In the genomic region with DNA sequence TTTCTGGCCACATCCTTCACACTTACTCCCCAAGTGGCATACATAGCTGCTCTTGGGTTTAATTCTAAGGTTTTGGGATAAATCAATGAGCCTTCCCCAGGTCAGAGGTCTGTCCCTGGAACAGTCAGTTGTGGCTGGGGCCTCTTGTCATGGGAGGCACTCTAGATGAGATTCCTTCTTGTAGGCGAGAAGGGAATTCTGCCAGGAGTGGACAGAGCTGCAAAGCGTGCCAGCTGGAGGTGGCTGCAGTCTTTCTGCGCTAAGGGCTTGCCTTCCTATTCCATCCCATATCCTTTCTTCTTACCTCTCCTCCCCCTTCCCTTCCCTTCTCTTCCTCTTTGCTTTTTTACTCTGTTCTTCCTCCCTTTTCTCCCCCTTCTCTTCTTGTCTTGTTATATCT, we compare ENCODE assay signal across 17 mouse cellular contexts. TPM values are rescaled to one million over a fixed set of nuclear protein-coding genes. Genes with fewer than 3 reads are reported as not detected.
DNase-seq lines count a peak whose midpoint lies in the region; ATAC-seq and TF ChIP-seq lines count a peak whose summit lies in the region.
"Had no signal": no experiment of that assay in that cellular context is flagged by ENCODE, and none has a peak within 500 bp of the region (broad histone marks: within the 10 kb centered on the region; RNA-seq: fewer than 3 reads in every experiment).

No protein-coding gene starts in this region.

- peaks cover 36% of the 10 kb centered on the region for H3K4me1 ChIP-seq in cerebellum, adult 2 months (ENCODE audit: control insufficient read depth, insufficient read depth, low read length)
- H3K4me1 ChIP-seq in small intestine, adult 2 months (ENCODE audit: control insufficient read depth, insufficient read depth, insufficient read length, low read length) = peaks cover 2% of the 10 kb centered on the region; the same call in 1 of the 2 replicates
- H3K4me1 ChIP-seq: forebrain, embryonic 12.5 days had no signal

- H3K27me3 ChIP-seq in cerebellum, adult 2 months (ENCODE audit: control insufficient read depth, insufficient read depth, low read length) = no peaks in the 10 kb centered on the region
- H3K27me3 ChIP-seq in small intestine, adult 2 months (ENCODE audit: control insufficient read depth, insufficient read depth, low read length) = no peaks in the 10 kb centered on the region
- H3K27me3 ChIP-seq: forebrain, embryonic 12.5 days; liver, embryonic 12.5 days had no signal

- no peak for ATAC-seq in granulocyte monocyte progenitor cell, adult 5-6 weeks (replicated peaks; ENCODE audit: poor library complexity, severe bottlenecking)
- ATAC-seq: liver, embryonic 12.5 days; lung, postnatal 0 days had no signal

- no peak for TF ChIP-seq POLR2A in cerebellum, adult 2 months (IDR thresholded peaks at IDR 0.05; ENCODE audit: borderline replicate concordance, insufficient read depth, low read length)
- no peak for TF ChIP-seq POLR2A in small intestine, adult 2 months (IDR thresholded peaks at IDR 0.05; ENCODE audit: low read depth, low read length)

- H3K4me3 ChIP-seq in cerebellum, adult 2 months (replicated peaks; ENCODE audit: insufficient read depth, low read depth, low read length) = no peak overlapping the region
- no peak overlapping the region for H3K4me3 ChIP-seq in small intestine, adult 2 months (ENCODE audit: low read depth, low read length)
- H3K4me3 ChIP-seq: forebrain, embryonic 12.5 days; limb, embryonic 10.5 days; liver, embryonic 12.5 days had no signal

- WGBS in cerebellum, adult 2 months = 7% methylated on average over 3 of the region's 3 CpGs
- 70% methylated on average over 3 of the region's 3 CpGs for WGBS in small intestine, adult 2 months

- no peaks in the 10 kb centered on the region for H3K36me3 ChIP-seq in small intestine, adult 2 months (ENCODE audit: control insufficient read depth, insufficient read depth, low read length)
- H3K36me3 ChIP-seq: forebrain, embryonic 12.5 days; limb, embryonic 10.5 days; liver, embryonic 12.5 days had no signal

- DNase-seq in heart, postnatal 10 days = peak; percentile 21 to 38
- DNase-seq in heart, postnatal 25 days (ENCODE audit: low spot score) = no peak
- peak; percentile 23 for DNase-seq in lung, postnatal 10 days
- DNase-seq in lung, postnatal 14 days = no peak
- peak; percentile 81 to 89 for DNase-seq in cerebellum, adult 2 months
- DNase-seq: adrenal gland, postnatal 10 days; gastrocnemius, postnatal 36 days; heart, postnatal 36 days; kidney, adult 2 months; kidney, postnatal 14 days; thymus, postnatal 36 days had no signal

- no peak for TF ChIP-seq CTCF in cerebellum, adult 2 months (IDR thresholded peaks at IDR 0.05; ENCODE audit: borderline replicate concordance, insufficient read depth, low read depth, low read length)
- no peak for TF ChIP-seq CTCF in small intestine, adult 2 months (IDR thresholded peaks at IDR 0.05; ENCODE audit: extremely low read depth, insufficient read length, insufficient replicate concordance, low read depth, low read length)

- intact Hi-C loops in heart, postnatal 10 days (cut with DNase I) = no loop called here
- intact Hi-C loops in heart, postnatal 25 days (cut with DNase I) = no loop called here

- peak overlapping the region; percentile 84 for H3K27ac ChIP-seq in cerebellum, adult 2 months (ENCODE audit: insufficient read depth, low read length)
- peak overlapping the region; percentile 36 for H3K27ac ChIP-seq in small intestine, adult 2 months (ENCODE audit: insufficient read depth, low read depth, low read length)
- H3K27ac ChIP-seq: forebrain, embryonic 12.5 days; limb, embryonic 10.5 days; liver, embryonic 12.5 days had no signal

RNA-seq across cellular contexts. Expression of a gene that starts 28.1 kb away (rescaled TPM):
- 1 to 10 TPM; 2.3 to 3.6 TPM for total RNA-seq in heart, postnatal 10 days (2021)
- 1 to 10 TPM; 3.2 to 3.7 TPM for total RNA-seq in heart, postnatal 25 days (2021)
- polyA plus RNA-seq in cerebellum, adult 2 months (2012; rRNA removed) = 311 and 324 TPM in 2 replicates
- polyA plus RNA-seq in small intestine, adult 2 months (2012; rRNA removed) = 4.1 and 6.1 TPM in 2 replicates
- total RNA-seq in granulocyte monocyte progenitor cell, adult 5-6 weeks (2014; fragmentation: Nextera tagmentation) = 22.6 and 25.8 TPM in 2 replicates
- total RNA-seq in granulocyte monocyte progenitor cell, adult 5-6 weeks (2017) = 21.4 and 27.1 TPM in 2 replicates

Comparison
In these comparisons a context has a peak if more than half of its experiments do, and no peak if none do; other contexts are left out.
1. DNase-seq: peak in heart, postnatal 10 days (2 of 2), lung, postnatal 10 days (single experiment) and cerebellum, adult 2 months (2 of 2); none in heart, postnatal 25 days (single experiment) and lung, postnatal 14 days (single experiment).
2. RNA of a gene that starts 28.1 kb away (total RNA-seq): 21.4 to 27.1 TPM in granulocyte monocyte progenitor cell, adult 5-6 weeks; 3.2 to 3.7 TPM in heart, postnatal 25 days and 2.3 to 3.6 TPM in heart, postnatal 10 days; every median in the first group is over 4 times any median in the second.